Mouse (Mus musculus) limb, embryonic 13.5 days (tissue): ENCODE results near the gene Zcchc8. TPM values are rescaled to one million over a fixed set of nuclear protein-coding genes. Genes with fewer than 3 reads are reported as not detected.

Source experiments
- ATAC-seq: fragments of 200-750 bp; cut with Nextera tagmentation; 2 replicates; pipeline ENCODE4 v1.8.0; 2017; ENCODE audit warnings: low read depth, moderate number of reproducible peaks, moderate TSS enrichment; ENCODE audit not compliant: low FRiP score
- H3K27ac ChIP-seq: fragments of 300-500 bp; sonication (generic); 2 replicates; pipeline ENCODE4 v1.5.1; 2015; ENCODE audit warnings: inconsistent platforms, mild to moderate bottlenecking, moderate library complexity
- H3K27me3 ChIP-seq: fragments of 300-500 bp; sonication (generic); 2 replicates; pipeline ENCODE4 v1.6.1; 2015; ENCODE audit warnings: mild to moderate bottlenecking, inconsistent platforms
- H3K36me3 ChIP-seq: fragments of 300-500 bp; sonication (generic); 2 replicates; pipeline ENCODE4 v1.6.1; 2015; ENCODE audit warnings: inconsistent platforms, mild to moderate bottlenecking, moderate library complexity
- H3K4me1 ChIP-seq: fragments of 300-500 bp; sonication (generic); 2 replicates; pipeline ENCODE4 v1.6.1; 2015; ENCODE audit warnings: inconsistent platforms
- H3K4me2 ChIP-seq: fragments of 300-500 bp; sonication (generic); replicated peaks from 2 replicates; pipeline ENCODE4 v1.6.1; 2015; ENCODE audit warnings: inconsistent platforms, mild to moderate bottlenecking, moderate library complexity
- H3K4me3 ChIP-seq: fragments of 300-500 bp; sonication (generic); 2 replicates; pipeline ENCODE4 v1.5.1; 2015; ENCODE audit warnings: moderate library complexity, mild to moderate bottlenecking, inconsistent platforms
- H3K9ac ChIP-seq: fragments of 300-500 bp; sonication (generic); 2 replicates; pipeline ENCODE4 v1.6.1; 2015; ENCODE audit warnings: mild to moderate bottlenecking, inconsistent platforms
- H3K9me3 ChIP-seq: fragments of 300-500 bp; sonication (generic); 2 replicates; pipeline ENCODE4 v1.6.1; 2016; ENCODE audit warnings: inconsistent platforms
- WGBS: fragments of 180-500 bp; shearing (Covaris S2); methylation state at CpG from one replicate; pipeline ENCODE4 v1.1.7; 2015; 5-methylcytosine and 5-hydroxymethylcytosine counted together
- polyA plus RNA-seq: library from polyadenylated mRNA; unstranded; fragments of >200 nt; fragmentation: Nextera tagmentation; extraction: Ambion mirVana; gene quantifications from 2 replicates; pipeline ENCODE4 v1.2.1, GENCODE M21; 2015

Zcchc8 gene
- polyA plus RNA-seq, 1 experiment from 2014 or later, result 93.4 TPM

DNA sequence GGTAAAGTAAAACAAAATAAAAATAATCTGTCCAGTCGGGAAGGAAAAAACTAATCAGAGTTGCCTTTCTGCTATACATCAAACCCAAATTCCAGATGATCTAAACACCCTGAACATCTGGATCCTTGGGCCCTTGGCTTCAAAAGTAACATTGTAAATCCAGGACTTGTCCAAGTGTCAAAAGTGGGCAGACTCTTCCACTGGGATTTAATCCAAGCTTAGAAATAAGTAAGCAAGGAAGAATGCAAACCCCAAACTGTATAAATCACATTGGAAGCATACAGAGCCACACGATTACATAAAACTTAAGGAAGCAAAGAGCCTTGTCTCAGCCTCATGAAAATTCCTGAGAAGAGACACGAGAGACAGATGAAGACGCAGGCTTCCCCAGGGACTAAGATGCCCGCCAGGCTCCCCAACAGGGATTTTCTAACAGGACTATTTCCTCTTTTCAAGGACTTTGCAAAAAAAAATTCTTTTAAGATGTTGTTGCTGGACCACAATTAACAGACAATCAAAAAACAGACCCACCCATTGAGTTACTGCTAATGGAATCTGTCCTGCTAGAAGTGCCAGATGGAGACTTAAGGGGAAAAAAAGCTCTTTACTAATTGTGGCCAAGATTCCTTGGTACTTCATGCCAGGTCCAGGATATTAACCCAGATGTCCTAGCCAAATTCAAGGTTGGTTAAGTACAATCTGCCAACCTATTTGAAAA is 41.2 kb downstream of the Zcchc8 start:
- no peak overlapping the region for H3K9ac ChIP-seq
- no peaks in the 10 kb centered on the region for H3K27me3 ChIP-seq
- 30% methylated on average over 5 of the region's 5 CpGs for WGBS
- H3K4me2 ChIP-seq, result no peak overlapping the region
- peaks cover 23% of the 10 kb centered on the region for H3K4me1 ChIP-seq
- ATAC-seq, result no peak
- H3K27ac ChIP-seq, result no peak overlapping the region; the same call in 1 of the 2 replicates
- H3K36me3 ChIP-seq, result peaks cover 3% of the 10 kb centered on the region; the same call in 1 of the 2 replicates
- no peak overlapping the region for H3K4me3 ChIP-seq
- H3K9me3 ChIP-seq, result no peaks in the 10 kb centered on the region

DNA sequence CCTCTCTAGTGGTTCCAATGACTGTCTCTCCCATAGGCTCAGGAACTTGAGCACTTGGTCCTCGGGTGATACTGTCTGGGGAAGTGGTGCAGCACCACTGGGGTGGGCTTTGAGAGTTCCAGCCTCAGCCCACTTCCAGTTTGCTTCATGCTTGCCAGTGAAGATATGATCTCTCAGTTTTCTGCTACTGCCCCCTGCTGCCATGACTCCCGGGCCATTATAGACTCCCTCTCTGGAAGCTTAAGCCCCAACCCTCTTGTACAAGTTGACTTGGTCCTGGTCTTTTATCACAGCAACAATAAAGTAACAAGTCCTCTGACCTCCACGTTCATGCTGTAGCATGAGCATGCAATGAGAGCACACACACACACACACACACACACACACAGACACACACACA is 41.8 kb downstream of the Zcchc8 start:
- WGBS, result 75% methylated on average over 3 of the region's 3 CpGs
- Histone ChIP-seq H3K36me3 (peaks cover 3% of the 10 kb centered on the region; the same call in 1 of the 2 replicates), H3K27me3 (no peaks in the 10 kb centered on the region), H3K9me3 (no peaks in the 10 kb centered on the region), H3K9ac (no peak overlapping the region), H3K27ac (no peak overlapping the region), H3K4me2 (no peak overlapping the region), H3K4me1 (peaks cover 23% of the 10 kb centered on the region), H3K4me3 (no peak overlapping the region)
- ATAC-seq, result no peak

DNA sequence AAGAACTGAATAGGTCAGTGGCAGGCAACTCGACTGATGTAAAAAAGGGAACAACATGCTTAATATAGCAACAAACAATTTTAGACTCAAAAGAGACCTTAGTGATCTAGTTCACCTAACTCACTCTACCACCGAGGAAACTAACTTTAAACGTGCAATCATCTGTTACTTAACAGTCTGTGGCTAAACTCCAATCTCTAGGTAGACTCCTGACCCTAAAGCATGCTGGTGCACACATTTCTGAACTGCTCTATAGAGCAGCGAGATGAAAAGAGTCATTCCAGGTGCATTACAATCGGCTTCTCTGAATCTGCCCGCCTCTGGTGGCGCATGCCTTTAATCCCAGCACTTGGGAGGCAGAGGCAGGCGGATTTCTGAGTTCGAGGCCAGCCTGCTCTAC is 45.2 kb downstream of the Zcchc8 start:
- 87% methylated on average over 9 of the region's 9 CpGs for WGBS
- H3K4me2 ChIP-seq, result no peak overlapping the region
- no peak overlapping the region for H3K4me3 ChIP-seq
- no peaks in the 10 kb centered on the region for H3K9me3 ChIP-seq
- H3K36me3 ChIP-seq, result peaks cover 3% of the 10 kb centered on the region; the same call in 1 of the 2 replicates
- H3K9ac ChIP-seq, result no peak overlapping the region
- ATAC-seq, result no peak
- no peaks in the 10 kb centered on the region for H3K27me3 ChIP-seq
- H3K4me1 ChIP-seq, result peaks cover 17% of the 10 kb centered on the region
- no peak overlapping the region for H3K27ac ChIP-seq

DNA sequence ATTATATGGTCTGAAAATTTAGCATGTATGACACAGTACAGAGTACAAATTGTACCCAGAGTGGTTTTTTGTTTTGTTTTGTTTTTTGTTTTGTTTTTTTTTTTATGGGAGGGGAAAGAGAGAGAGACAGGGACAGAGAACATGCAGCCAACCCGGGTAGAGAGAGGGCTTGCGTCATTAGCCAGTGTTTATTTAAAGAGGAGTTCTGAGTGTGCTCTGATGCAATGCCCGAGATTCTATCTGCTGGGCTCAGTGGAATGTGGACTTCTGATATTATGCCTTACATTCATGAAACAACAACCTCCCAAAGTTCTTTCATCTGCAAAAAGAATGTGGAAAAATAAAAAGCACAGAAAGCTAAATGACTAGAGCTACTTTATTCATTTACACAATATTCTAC is 45.7 kb downstream of the Zcchc8 start:
- WGBS, result 29% methylated on average over 3 of the region's 3 CpGs
- Histone ChIP-seq H3K27me3 (no peaks in the 10 kb centered on the region), H3K36me3 (peaks cover 3% of the 10 kb centered on the region; the same call in 1 of the 2 replicates), H3K9ac (no peak overlapping the region), H3K4me2 (no peak overlapping the region), H3K9me3 (no peaks in the 10 kb centered on the region), H3K4me1 (peaks cover 22% of the 10 kb centered on the region), H3K4me3 (no peak overlapping the region), H3K27ac (no peak overlapping the region)
- ATAC-seq, result no peak

DNA sequence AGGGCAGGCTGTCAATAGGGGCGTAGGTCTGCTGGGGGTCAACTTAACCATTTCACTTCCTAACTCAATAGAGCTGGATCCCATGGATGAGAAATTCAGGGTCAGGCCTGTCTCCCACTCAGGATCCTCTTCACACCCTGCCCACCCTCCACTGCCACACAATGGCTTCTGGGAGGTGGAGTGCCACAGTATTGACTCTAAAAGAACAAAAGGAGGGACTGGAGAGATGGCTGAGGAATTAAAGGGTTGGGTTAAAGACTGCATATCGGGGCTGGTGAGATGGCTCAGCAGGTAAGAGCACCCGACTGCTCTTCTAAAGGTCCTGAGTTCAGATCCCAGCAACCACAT is 49.5 kb downstream of the Zcchc8 start:
- H3K27ac ChIP-seq, result peak overlapping the region; percentile 55; the same call in 1 of the 2 replicates
- no peak for ATAC-seq
- no peak overlapping the region for H3K4me3 ChIP-seq
- no peaks in the 10 kb centered on the region for H3K9me3 ChIP-seq
- H3K4me1 ChIP-seq, result peaks cover 18% of the 10 kb centered on the region
- H3K4me2 ChIP-seq, result peak overlapping the region; percentile 30; the same call in 1 of the 2 replicates
- H3K27me3 ChIP-seq, result no peaks in the 10 kb centered on the region
- 75% methylated on average over 3 of the region's 3 CpGs for WGBS
- H3K36me3 ChIP-seq, result no peaks in the 10 kb centered on the region
- H3K9ac ChIP-seq, result peak overlapping the region; percentile 35; the same call in 1 of the 2 replicates

DNA sequence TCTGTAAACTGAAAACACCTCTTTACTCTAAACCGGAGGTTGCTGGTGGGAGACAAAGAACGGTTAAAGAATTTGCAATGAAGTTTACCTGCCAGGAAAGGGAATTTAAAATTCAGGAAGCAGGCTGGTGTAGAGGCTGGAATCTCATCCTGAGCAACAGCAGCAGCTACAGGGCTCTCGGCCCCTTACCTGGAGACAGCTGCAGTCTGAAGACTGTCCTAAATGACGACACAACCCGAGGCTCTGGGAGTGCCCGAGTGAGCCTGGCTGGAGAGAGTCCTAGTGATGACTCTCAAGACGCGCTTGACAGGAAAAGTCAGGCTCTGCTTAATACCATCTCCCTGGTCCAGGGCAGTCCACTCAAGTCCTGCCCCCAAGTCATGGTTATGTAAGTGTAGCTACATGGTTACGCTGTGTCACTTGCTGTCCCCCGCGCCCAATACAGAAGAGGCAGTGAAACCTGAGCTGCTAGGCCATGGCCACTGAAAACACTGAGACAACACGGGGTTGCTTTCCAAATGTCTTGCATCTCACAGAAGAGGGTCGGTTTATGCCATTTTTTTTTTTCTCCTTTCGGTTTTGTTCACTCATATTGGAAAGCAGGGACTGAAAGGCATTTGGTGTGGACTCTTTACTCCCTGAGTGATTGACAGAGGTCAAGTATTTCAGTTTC is 50.0 kb downstream of the Zcchc8 start:
- H3K4me1 ChIP-seq, result peaks cover 18% of the 10 kb centered on the region
- H3K4me3 ChIP-seq, result no peak overlapping the region
- no peak for ATAC-seq
- H3K4me2 ChIP-seq, result peak overlapping the region; percentile 30
- H3K9me3 ChIP-seq, result no peaks in the 10 kb centered on the region
- 23% methylated on average over 14 of the region's 14 CpGs for WGBS
- H3K36me3 ChIP-seq, result no peaks in the 10 kb centered on the region
- H3K27me3 ChIP-seq, result no peaks in the 10 kb centered on the region
- peak overlapping the region; percentile 35; the same call in 1 of the 2 replicates for H3K9ac ChIP-seq
- peak overlapping the region; percentile 55 for H3K27ac ChIP-seq

DNA sequence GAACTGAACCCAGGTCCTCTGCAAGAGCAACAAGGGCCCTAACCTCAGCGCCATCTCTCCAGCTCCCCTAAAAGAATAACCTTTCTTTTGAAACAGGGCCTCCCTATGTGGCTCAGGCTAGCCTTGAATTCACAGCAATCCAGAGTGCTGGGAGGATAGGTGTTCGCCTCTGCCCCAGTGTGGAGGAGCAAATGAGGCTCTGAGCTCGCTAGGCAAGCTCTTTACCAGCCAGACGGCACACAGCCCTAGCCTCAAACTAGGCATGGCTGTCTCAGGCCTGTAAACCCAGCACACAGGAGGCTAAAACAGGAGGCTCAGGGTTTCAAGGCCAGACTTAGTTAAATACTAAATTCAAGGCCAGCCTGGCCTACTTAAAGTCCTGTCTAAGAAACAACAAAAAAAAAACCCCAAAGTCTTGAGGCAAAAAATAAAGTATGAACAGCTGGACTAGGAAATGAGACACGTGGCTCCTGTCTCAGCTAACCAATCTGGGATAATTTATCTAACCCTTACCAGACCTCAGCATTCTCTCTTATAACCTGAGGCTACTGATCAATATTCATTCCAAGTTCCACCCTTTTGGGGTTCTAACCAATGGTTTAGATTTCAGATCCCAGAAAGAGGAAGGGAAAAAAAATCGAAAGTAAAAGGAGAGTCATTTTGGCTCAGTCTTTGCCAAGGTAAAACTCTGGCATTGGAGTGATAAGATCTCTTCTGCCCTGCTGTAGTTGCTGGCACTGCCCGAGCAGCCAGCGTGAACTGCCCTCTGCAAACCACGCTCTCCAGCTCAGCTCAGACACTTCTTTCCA is 50.7 kb downstream of the Zcchc8 start:
- 54% methylated on average over 9 of the region's 9 CpGs for WGBS
- Histone ChIP-seq H3K4me3 (no peak overlapping the region), H3K9me3 (no peaks in the 10 kb centered on the region), H3K27ac (peak overlapping the region; percentile 55), H3K27me3 (no peaks in the 10 kb centered on the region), H3K9ac (no peak overlapping the region; the same call in 1 of the 2 replicates), H3K4me1 (peaks cover 18% of the 10 kb centered on the region), H3K4me2 (peak overlapping the region; percentile 30; the same call in 1 of the 2 replicates), H3K36me3 (no peaks in the 10 kb centered on the region)
- no peak for ATAC-seq

DNA sequence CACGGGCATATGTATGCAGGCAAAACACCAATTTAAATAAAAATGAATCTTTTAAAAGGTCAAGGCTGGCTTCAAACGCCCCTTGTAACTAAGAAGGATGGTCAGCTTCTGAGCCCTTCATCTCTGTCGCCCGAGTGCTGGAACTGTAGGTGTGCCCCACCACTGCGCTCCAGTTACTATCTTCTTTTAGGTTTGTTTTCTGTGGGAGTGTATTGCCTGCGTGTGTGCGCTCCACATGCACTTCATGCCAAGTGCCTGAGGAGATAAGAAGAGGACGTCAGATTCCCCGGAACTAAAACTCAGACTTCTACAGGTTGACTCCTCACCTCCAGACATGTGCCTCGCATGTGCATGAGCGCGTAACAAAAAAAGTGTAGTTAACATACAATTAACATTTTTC is 53.0 kb downstream of the Zcchc8 start:
- Histone ChIP-seq H3K4me1 (peaks cover 27% of the 10 kb centered on the region), H3K27me3 (no peaks in the 10 kb centered on the region), H3K9me3 (no peaks in the 10 kb centered on the region), H3K9ac (no peak overlapping the region), H3K36me3 (no peaks in the 10 kb centered on the region), H3K4me3 (no peak overlapping the region), H3K27ac (no peak overlapping the region), H3K4me2 (no peak overlapping the region)
- no peak for ATAC-seq
- 90% methylated on average over 12 of the region's 12 CpGs for WGBS

DNA sequence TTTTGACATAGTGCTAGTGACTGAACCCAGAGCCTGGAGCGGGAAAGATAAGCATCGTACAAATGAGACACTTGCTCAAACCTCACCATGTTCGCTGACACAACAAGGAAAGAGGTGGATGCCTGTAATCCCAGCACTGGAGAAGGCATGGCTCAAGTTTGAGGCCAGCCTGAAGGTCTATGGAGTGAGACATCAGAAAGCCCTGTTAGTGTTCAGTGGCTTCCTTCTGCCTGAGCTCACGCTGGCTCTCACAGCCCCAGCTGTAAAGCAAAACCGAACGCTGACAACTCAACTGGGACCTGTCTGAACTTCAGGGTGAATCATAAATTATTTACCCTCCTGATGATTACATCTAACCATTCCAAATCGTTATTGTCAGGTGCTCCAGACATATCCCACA is 54.9 kb downstream of the Zcchc8 start:
- H3K4me3 ChIP-seq, result no peak overlapping the region
- H3K27me3 ChIP-seq, result no peaks in the 10 kb centered on the region
- peaks cover 21% of the 10 kb centered on the region for H3K4me1 ChIP-seq
- H3K4me2 ChIP-seq, result no peak overlapping the region
- WGBS, result 86% methylated on average over 7 of the region's 7 CpGs
- no peak for ATAC-seq
- no peak overlapping the region for H3K9ac ChIP-seq
- no peaks in the 10 kb centered on the region for H3K9me3 ChIP-seq
- H3K27ac ChIP-seq, result no peak overlapping the region
- no peaks in the 10 kb centered on the region for H3K36me3 ChIP-seq

DNA sequence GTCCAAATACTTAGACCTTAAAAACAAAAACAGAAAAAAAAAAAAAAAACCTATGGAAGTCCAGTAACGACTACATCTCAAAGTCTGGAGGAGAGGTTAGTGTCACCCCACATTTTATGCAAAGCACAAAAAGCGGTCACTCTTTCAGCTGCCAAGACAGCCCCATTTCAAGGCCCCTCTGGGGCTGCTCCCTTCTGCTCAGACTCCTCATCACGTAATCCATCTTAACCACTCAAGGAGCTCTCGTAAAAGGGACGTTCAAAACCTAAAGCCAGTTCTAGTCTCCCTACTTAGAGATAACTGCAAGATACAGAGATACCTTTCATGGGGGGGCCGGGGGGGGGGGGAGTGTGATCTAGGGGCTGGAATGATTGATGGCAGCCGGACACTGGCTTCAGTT is 56.6 kb downstream of the Zcchc8 start:
- no peak overlapping the region for H3K4me2 ChIP-seq
- no peak for ATAC-seq
- no peak overlapping the region for H3K27ac ChIP-seq
- no peak overlapping the region for H3K4me3 ChIP-seq
- no peaks in the 10 kb centered on the region for H3K36me3 ChIP-seq
- peaks cover 9% of the 10 kb centered on the region for H3K4me1 ChIP-seq
- H3K9ac ChIP-seq, result no peak overlapping the region
- H3K9me3 ChIP-seq, result no peaks in the 10 kb centered on the region
- no peaks in the 10 kb centered on the region for H3K27me3 ChIP-seq
- 54% methylated on average over 7 of the region's 7 CpGs for WGBS

DNA sequence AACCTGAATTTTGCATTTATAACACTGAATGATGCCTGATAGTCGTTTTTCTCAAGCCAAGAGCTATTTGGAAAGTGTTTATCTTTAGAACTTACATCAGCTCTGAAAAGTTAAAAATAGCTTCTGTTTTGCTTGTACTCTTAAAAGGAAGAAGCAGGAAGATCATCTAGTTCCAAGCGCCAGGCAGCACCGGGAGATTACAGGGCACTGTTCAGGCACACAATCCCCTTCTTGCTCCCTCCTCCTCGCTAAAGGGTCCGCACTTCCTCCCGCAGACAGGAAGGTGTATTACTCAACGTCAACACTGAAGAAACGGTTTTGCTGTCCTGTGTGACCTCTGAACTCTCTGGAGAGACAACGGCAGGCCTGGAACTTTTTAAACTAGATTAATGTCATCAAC is 58.8 kb downstream of the Zcchc8 start:
- Histone ChIP-seq H3K4me1 (peaks cover 9% of the 10 kb centered on the region), H3K27ac (no peak overlapping the region), H3K9me3 (no peaks in the 10 kb centered on the region), H3K4me2 (no peak overlapping the region), H3K9ac (no peak overlapping the region), H3K36me3 (no peaks in the 10 kb centered on the region), H3K27me3 (no peaks in the 10 kb centered on the region), H3K4me3 (no peak overlapping the region)
- WGBS, result 50% methylated on average over 9 of the region's 9 CpGs
- ATAC-seq, result no peak

DNA sequence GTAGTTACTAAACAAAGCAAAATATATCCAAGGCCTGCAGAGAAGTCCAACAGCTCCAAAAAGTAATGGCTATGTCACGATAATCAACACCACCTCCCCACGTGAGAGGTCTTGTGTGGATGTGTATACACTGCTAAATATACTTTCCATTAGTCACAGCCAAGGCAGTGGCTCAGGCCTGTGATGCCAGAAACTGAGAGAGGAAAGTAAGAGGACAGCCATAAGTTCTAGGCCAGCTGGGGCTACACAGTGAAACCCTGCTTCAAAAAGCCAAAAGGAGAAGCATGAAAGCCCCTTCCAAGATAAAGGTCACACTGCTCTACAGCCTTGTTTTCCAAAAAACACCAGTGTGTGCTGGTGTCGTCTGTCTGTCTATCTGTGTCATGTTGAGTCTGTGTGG is 59.3 kb downstream of the Zcchc8 start:
- WGBS, result 78% methylated on average over 3 of the region's 3 CpGs
- no peak overlapping the region for H3K9ac ChIP-seq
- H3K4me1 ChIP-seq, result peaks cover 9% of the 10 kb centered on the region
- H3K27me3 ChIP-seq, result no peaks in the 10 kb centered on the region
- no peak overlapping the region for H3K4me2 ChIP-seq
- H3K27ac ChIP-seq, result no peak overlapping the region
- H3K36me3 ChIP-seq, result no peaks in the 10 kb centered on the region
- ATAC-seq, result no peak
- H3K4me3 ChIP-seq, result no peak overlapping the region
- H3K9me3 ChIP-seq, result no peaks in the 10 kb centered on the region
